Mouse (Mus musculus) intestine, embryonic 16.5 days (tissue): ENCODE data around the gene Bcl9l. TPM values are rescaled to one million over a fixed set of nuclear protein-coding genes. Genes with fewer than 3 reads are reported as not detected.

Source experiments
- ATAC-seq: fragments of 200-750 bp; cut with Nextera tagmentation; 2 replicates; pipeline ENCODE4 v1.8.0; 2017; ENCODE audit warnings: moderate TSS enrichment, moderate library complexity
- H3K27ac ChIP-seq: fragments of 300-500 bp; sonication (generic); 2 replicates; pipeline ENCODE4 v1.5.1; 2014; ENCODE audit warnings: mild to moderate bottlenecking, low read length
- H3K27me3 ChIP-seq: fragments of 300-500 bp; sonication (generic); replicated peaks from 2 replicates; pipeline ENCODE4 v1.6.1; 2014; ENCODE audit warnings: low read length, control low read depth, mixed read lengths; ENCODE audit not compliant: control insufficient read depth, insufficient read depth
- H3K36me3 ChIP-seq: fragments of 300-500 bp; sonication (generic); 2 replicates; pipeline ENCODE4 v1.6.1; 2014; ENCODE audit warnings: low read length, control low read depth; ENCODE audit not compliant: control insufficient read depth, insufficient read depth
- H3K4me1 ChIP-seq: fragments of 300-500 bp; sonication (generic); 2 replicates; pipeline ENCODE4 v1.6.1; 2014; ENCODE audit warnings: low read length, control low read depth, mixed read lengths; ENCODE audit not compliant: control insufficient read depth, insufficient read depth
- H3K4me2 ChIP-seq: fragments of 300-500 bp; sonication (generic); 2 replicates; pipeline ENCODE4 v1.6.1; 2014; ENCODE audit warnings: low read depth, low read length, control low read depth
- H3K4me3 ChIP-seq: fragments of 300-500 bp; sonication (generic); 2 replicates; pipeline ENCODE4 v1.5.1; 2014; ENCODE audit warnings: mild to moderate bottlenecking, low read length
- H3K9ac ChIP-seq: fragments of 300-500 bp; sonication (generic); 2 replicates; pipeline ENCODE4 v1.6.1; 2014; ENCODE audit warnings: low read depth, low read length
- H3K9me3 ChIP-seq: fragments of 300-500 bp; sonication (generic); 2 replicates; pipeline ENCODE4 v1.6.1; 2016; ENCODE audit warnings: low read length, control low read depth; ENCODE audit not compliant: control insufficient read depth
- WGBS: fragments of 180-500 bp; shearing (Covaris S2); extraction: QIAGEN DNeasy Blood & Tissue Kit; methylation state at CpG from one replicate; pipeline ENCODE4 v1.1.7; 2014; 5-methylcytosine and 5-hydroxymethylcytosine counted together
- polyA plus RNA-seq: library from polyadenylated mRNA; unstranded; fragments of >200 nt; fragmentation: Nextera tagmentation; extraction: Ambion mirVana; gene quantifications from 2 replicates; pipeline ENCODE4 v1.2.1, GENCODE M21; 2015

The Bcl9l gene
- polyA plus RNA-seq, 1 experiment from 2014 or later, result 5.1 TPM

- Histone ChIP-seq H3K36me3 (no peaks in the 10 kb centered on the region), H3K9me3 (no peaks in the 10 kb centered on the region), H3K4me2 (peak overlapping the region; percentile 65), H3K9ac (peak overlapping the region; percentile 59), H3K27ac (peak overlapping the region; percentile 78), H3K4me3 (peak overlapping the region; percentile 44), H3K27me3 (no peaks in the 10 kb centered on the region), H3K4me1 (peaks cover 62% of the 10 kb centered on the region)
- ATAC-seq, result 0 out of 2 replicates have a peak, but pooled peaks have one; percentile 2
- WGBS, result 36% methylated on average over 5 of the region's 5 CpGs
These were observed 17.5 kb downstream of the Bcl9l start for GRCm38 (mm10) chr9:44500163-44500533.

GRCm38 (mm10) chr9:44500638-44501175 lies 18.1 kb downstream of the Bcl9l start:
- WGBS, result 50% methylated on average over 8 of the region's 8 CpGs
- Histone ChIP-seq H3K4me3 (0 out of 2 replicates have a peak overlapping the region, but pooled peaks have one; percentile 44), H3K4me1 (peaks cover 60% of the 10 kb centered on the region), H3K27me3 (no peaks in the 10 kb centered on the region), H3K9ac (peak overlapping the region; percentile 59; the same call in 1 of the 2 replicates), H3K4me2 (no peak overlapping the region; the same call in 1 of the 2 replicates), H3K9me3 (no peaks in the 10 kb centered on the region), H3K36me3 (no peaks in the 10 kb centered on the region), H3K27ac (peak overlapping the region; percentile 78)
- ATAC-seq, result no peak

GRCm38 (mm10) chr9:44501206-44501879 lies 18.7 kb downstream of the Bcl9l start:
- no peak for ATAC-seq
- H3K4me3 ChIP-seq, result no peak overlapping the region
- H3K27me3 ChIP-seq, result no peaks in the 10 kb centered on the region
- no peaks in the 10 kb centered on the region for H3K9me3 ChIP-seq
- WGBS, result 55% methylated on average over 10 of the region's 10 CpGs
- no peak overlapping the region for H3K4me2 ChIP-seq
- H3K4me1 ChIP-seq, result peaks cover 59% of the 10 kb centered on the region
- 0 out of 2 replicates have a peak, but pooled peaks cover 1% of the 10 kb centered on the region for H3K36me3 ChIP-seq
- H3K9ac ChIP-seq, result peak overlapping the region; percentile 33; the same call in 1 of the 2 replicates
- H3K27ac ChIP-seq, result no peak overlapping the region; the same call in 1 of the 2 replicates

GRCm38 (mm10) chr9:44502006-44502405 lies 19.4 kb downstream of the Bcl9l start:
- H3K9ac ChIP-seq, result peak overlapping the region; percentile 33; the same call in 1 of the 2 replicates
- peaks cover 8% of the 10 kb centered on the region; the same call in 1 of the 2 replicates for H3K36me3 ChIP-seq
- H3K27me3 ChIP-seq, result no peaks in the 10 kb centered on the region
- no peaks in the 10 kb centered on the region for H3K9me3 ChIP-seq
- no peak overlapping the region for H3K4me3 ChIP-seq
- H3K4me1 ChIP-seq, result peaks cover 52% of the 10 kb centered on the region
- no peak overlapping the region; the same call in 1 of the 2 replicates for H3K27ac ChIP-seq
- 1% methylated on average over 4 of the region's 4 CpGs for WGBS
- ATAC-seq, result no peak
- H3K4me2 ChIP-seq, result no peak overlapping the region

GRCm38 (mm10) chr9:44504893-44505823 lies 22.5 kb downstream of the Bcl9l start:
- H3K9ac ChIP-seq, result no peak overlapping the region
- H3K36me3 ChIP-seq, result peaks cover 11% of the 10 kb centered on the region; the same call in 1 of the 2 replicates
- no peak overlapping the region for H3K4me2 ChIP-seq
- H3K27me3 ChIP-seq, result no peaks in the 10 kb centered on the region
- ATAC-seq, result no peak
- WGBS, result 71% methylated on average over 20 of the region's 20 CpGs
- no peaks in the 10 kb centered on the region for H3K9me3 ChIP-seq
- no peak overlapping the region for H3K4me3 ChIP-seq
- peaks cover 38% of the 10 kb centered on the region for H3K4me1 ChIP-seq
- H3K27ac ChIP-seq, result no peak overlapping the region

GRCm38 (mm10) chr9:44505824-44506467 lies 23.3 kb downstream of the Bcl9l start:
- H3K27ac ChIP-seq, result no peak overlapping the region
- no peak for ATAC-seq
- H3K4me2 ChIP-seq, result no peak overlapping the region
- no peak overlapping the region for H3K4me3 ChIP-seq
- H3K9me3 ChIP-seq, result no peaks in the 10 kb centered on the region
- peaks cover 37% of the 10 kb centered on the region for H3K4me1 ChIP-seq
- peaks cover 11% of the 10 kb centered on the region; the same call in 1 of the 2 replicates for H3K36me3 ChIP-seq
- H3K27me3 ChIP-seq, result no peaks in the 10 kb centered on the region
- 54% methylated on average over 23 of the region's 23 CpGs for WGBS
- no peak overlapping the region for H3K9ac ChIP-seq

- no peak overlapping the region for H3K27ac ChIP-seq
- peaks cover 36% of the 10 kb centered on the region for H3K4me1 ChIP-seq
- peaks cover 11% of the 10 kb centered on the region; the same call in 1 of the 2 replicates for H3K36me3 ChIP-seq
- no peak for ATAC-seq
- no peaks in the 10 kb centered on the region for H3K9me3 ChIP-seq
- 91% methylated on average over 13 of the region's 13 CpGs for WGBS
- no peak overlapping the region for H3K4me2 ChIP-seq
- no peaks in the 10 kb centered on the region for H3K27me3 ChIP-seq
- H3K9ac ChIP-seq, result no peak overlapping the region
- H3K4me3 ChIP-seq, result no peak overlapping the region
These were observed 23.9 kb downstream of the Bcl9l start for GRCm38 (mm10) chr9:44506566-44506965.

- Histone ChIP-seq H3K27ac (no peak overlapping the region), H3K9me3 (no peaks in the 10 kb centered on the region), H3K36me3 (peaks cover 11% of the 10 kb centered on the region; the same call in 1 of the 2 replicates), H3K4me3 (no peak overlapping the region), H3K27me3 (no peaks in the 10 kb centered on the region), H3K4me2 (no peak overlapping the region), H3K9ac (no peak overlapping the region), H3K4me1 (peaks cover 36% of the 10 kb centered on the region)
- no peak for ATAC-seq
- WGBS, result 92% methylated on average over 6 of the region's 6 CpGs
These were observed 24.7 kb downstream of the Bcl9l start for GRCm38 (mm10) chr9:44507345-44507744.
